Mouse (Mus musculus): Measurements from ENCODE around the gene Cpxm2.

GRCm38 (mm10) chr7:132009002-132009401 lies 145.5 kb downstream of the Cpxm2 start:
- no peak for TF ChIP-seq CTCF (IDR thresholded peaks at IDR 0.05; ENCODE audit: control insufficient read depth, insufficient read depth, insufficient read length)
- no peak for TF ChIP-seq MAX (IDR thresholded peaks at IDR 0.05)

Measured in C2C12 (cell line).